Mouse (Mus musculus) layer of hippocampus, adult 2 months (tissue): ENCODE measurements around the gene Cabp4. TPM values are rescaled to one million over a fixed set of nuclear protein-coding genes. Genes with fewer than 3 reads are reported as not detected.

ENCODE experiments used
- DNase-seq, 2 experiments: peaks; one replicate each; pipeline ENCODE4 v3.0.0; 2022; ENCODE audit warnings: low spot score in 2 of 2
- H3K27ac ChIP-seq: fragments of 200-600 bp; 2 replicates; pipeline ENCODE4 v1.8.1; 2022
- H3K4me3 ChIP-seq: fragments of 200-600 bp; 2 replicates; pipeline ENCODE4 v1.8.1; 2022; ENCODE audit warnings: mild to moderate bottlenecking
- CTCF ChIP-seq: fragments of 200-600 bp; conservative IDR thresholded peaks from 2 replicates; pipeline ENCODE4 v1.8.1; 2022; ENCODE audit warnings: antibody characterized with exemption, mild to moderate bottlenecking, moderate library complexity
- total RNA-seq, 2 experiments: library from RNA; stranded (reverse); gene quantifications; 2 replicates each; pipeline ENCODE4 v1.2.3; 2021

Cabp4 gene
- total RNA-seq, 2 experiments from 2014 or later: 0.17 TPM; not detected in 1

DNA sequence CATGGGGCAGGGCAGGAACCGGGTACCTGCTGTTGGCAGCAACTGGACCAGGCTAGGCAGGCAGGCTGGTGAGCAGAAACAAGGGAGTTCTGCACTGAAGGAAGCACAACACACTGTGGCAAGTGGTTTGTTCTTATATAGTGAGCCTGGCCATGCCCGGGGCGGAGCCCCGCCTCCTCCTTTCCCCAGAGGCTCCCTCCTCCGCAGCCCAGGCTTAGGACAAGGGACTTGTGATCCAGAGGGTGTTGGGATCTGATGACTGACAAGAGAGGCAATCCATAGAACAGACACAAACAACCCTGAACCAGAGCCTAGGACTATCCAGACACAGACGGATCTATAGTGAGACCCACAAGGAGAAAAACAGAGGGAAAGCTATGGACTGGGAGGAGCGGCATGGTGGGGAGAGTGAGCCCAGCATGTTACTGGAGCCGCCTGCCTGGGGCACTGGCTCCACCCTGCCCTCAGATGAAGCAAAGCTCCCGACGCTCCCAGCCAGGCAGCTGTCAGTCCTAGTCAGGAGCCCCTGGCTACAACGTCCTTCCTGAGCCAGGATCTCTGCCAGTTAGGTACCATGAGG is 31.6 kb upstream of the Cabp4 start, which contains the start of gene Carns1:
Gene Carns1, minus strand, starts transcription at position 112 of the 580 bp plus-strand sequence.
- TF ChIP-seq CTCF: no peak
- DNase-seq: no peak
- peak within 1 kb of the TSS; percentile 7; the same call in 1 of the 2 replicates for H3K4me3 ChIP-seq

DNA sequence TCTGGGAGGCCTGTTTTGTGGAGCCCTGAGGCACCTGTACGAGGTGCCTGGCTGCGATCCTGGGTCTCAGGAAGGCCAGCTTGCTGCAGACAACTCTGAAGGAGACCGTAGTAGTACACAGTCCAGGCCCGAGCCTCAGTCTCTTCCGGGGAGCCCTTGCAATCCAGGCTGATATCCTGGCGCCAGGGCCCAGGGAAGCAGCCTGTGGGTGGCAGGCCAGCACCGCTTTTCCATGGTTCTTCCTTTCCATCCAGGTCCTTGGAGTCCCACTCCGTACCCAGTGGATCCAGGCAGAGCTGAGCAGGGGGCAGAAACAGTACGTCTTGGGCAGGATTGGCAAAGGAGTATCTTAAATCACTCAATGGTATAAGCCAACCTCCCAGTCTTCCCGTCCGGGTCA is 29.1 kb upstream of the Cabp4 start:
- no peak overlapping the region for H3K27ac ChIP-seq

More for the DNA sequence above, 31.6 kb upstream of the Cabp4 start, which contains the start of gene Carns1:
- peak within 1 kb of the TSS; percentile 77 for H3K27ac ChIP-seq

GRCm38 (mm10) chr19:4171393-4172290 is 27.8 kb upstream of the Cabp4 start:
- no peak overlapping the region for H3K4me3 ChIP-seq
- H3K27ac ChIP-seq: peak overlapping the region; percentile 43; the same call in 1 of the 2 replicates
- no peak for TF ChIP-seq CTCF
- no peak for DNase-seq

More for the DNA sequence above, 29.1 kb upstream of the Cabp4 start:
- DNase-seq: no peak
- no peak overlapping the region for H3K4me3 ChIP-seq
- TF ChIP-seq CTCF: peak; percentile 30

GRCm38 (mm10) chr19:4170723-4171392 is 27.0 kb upstream of the Cabp4 start:
- no peak overlapping the region; the same call in 1 of the 2 replicates for H3K27ac ChIP-seq
- no peak for TF ChIP-seq CTCF
- no peak for DNase-seq

GRCm38 (mm10) chr19:4169810-4170209 is 26.0 kb upstream of the Cabp4 start:
- peak overlapping the region; percentile 98 for H3K27ac ChIP-seq
- DNase-seq: no peak
- H3K4me3 ChIP-seq: peak overlapping the region; percentile 58
- TF ChIP-seq CTCF: no peak; the same call in 1 of the 2 replicates

More at GRCm38 (mm10) chr19:4170723-4171392, 27.0 kb upstream of the Cabp4 start:
- no peak overlapping the region for H3K4me3 ChIP-seq

DNA sequence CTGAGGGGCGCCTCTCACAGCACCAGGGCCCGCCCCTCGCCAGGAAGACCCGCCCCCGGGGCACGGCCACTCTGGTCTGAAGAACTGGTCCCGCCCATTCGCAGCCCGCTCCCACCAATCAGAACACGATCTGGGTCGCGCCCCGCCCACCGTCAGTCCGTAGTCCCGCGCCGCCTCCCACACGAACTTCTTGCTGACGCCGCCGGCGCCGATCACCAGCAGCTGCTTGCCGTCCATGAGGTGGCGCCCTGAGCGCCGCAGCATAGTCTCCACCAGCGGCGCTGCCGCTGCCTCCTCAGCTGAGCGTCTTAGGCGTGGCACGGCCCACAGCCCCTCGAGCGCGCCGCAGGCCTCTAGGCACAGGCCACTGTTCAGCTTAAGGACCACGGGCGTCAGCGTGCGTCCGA is 25.5 kb upstream of the Cabp4 start:
- Histone ChIP-seq H3K4me3 (peak overlapping the region; percentile 58), H3K27ac (peak overlapping the region; percentile 98)
- peak; percentile 89 for TF ChIP-seq CTCF
- DNase-seq: peak; percentile 99 to 100

- no peak for DNase-seq
- no peak overlapping the region for H3K27ac ChIP-seq
- H3K4me3 ChIP-seq: no peak overlapping the region
- no peak for TF ChIP-seq CTCF
Measured at GRCm38 (mm10) chr19:4166678-4167476, 23.0 kb upstream of the Cabp4 start.

DNA sequence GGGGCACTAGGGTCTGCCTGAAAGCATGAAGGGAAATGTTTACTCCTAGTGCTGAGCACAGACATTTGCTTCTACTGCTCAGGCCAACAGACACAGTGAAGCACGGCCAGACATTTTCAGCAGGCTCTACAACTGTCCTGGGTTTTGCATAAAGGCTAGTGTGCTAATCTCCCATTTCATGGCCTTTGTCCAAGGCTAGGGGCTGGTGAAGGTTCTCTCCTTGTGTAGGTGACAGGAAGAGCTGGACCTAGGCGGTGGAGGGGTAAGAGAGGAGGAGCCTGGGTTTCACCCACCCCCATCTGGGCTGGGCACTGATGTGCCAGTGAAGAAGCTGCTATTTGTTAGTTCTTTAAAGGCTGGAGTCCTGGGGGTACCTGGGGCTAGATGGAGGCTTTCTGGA is 20.9 kb upstream of the Cabp4 start:
- Histone ChIP-seq H3K4me3 (no peak overlapping the region), H3K27ac (peak overlapping the region; percentile 51; the same call in 1 of the 2 replicates)
- DNase-seq: no peak
- no peak for TF ChIP-seq CTCF

DNA sequence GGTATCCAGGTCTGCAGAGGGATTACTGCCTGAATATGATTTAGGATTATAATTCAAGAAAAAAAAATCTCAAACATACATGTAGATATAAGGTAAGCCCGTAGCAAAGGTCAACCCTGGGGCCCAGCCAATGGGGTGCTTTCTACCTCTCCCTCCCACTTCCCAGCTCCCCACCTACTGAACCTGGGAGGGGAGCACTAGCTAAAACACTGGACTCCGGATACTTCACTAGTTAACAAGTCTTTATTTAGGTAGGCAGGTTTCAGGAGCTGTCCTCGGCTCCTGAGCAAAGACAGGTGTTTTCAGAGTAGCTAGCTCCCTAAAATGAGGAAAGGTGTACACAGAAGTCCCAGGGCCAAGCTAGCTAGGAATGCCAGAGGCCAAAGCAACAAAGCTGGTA is 20.3 kb upstream of the Cabp4 start:
- TF ChIP-seq CTCF: no peak
- Histone ChIP-seq H3K4me3 (no peak overlapping the region), H3K27ac (peak overlapping the region; percentile 88; the same call in 1 of the 2 replicates)
- DNase-seq: no peak

- no peak for TF ChIP-seq CTCF
Measured at GRCm38 (mm10) chr19:4163543-4163887, 19.7 kb upstream of the Cabp4 start.

GRCm38 (mm10) chr19:4162646-4163542 is 19.1 kb upstream of the Cabp4 start, which contains the start of gene Rps6kb2:
Rps6kb2 (minus strand) TSS chr19:4163354.
- peak; percentile 97 to 98 for DNase-seq
- TF ChIP-seq CTCF: no peak
- peak within 1 kb of the TSS; percentile 96 for H3K4me3 ChIP-seq
- peak within 1 kb of the TSS; percentile 88 for H3K27ac ChIP-seq

More at GRCm38 (mm10) chr19:4163543-4163887, 19.7 kb upstream of the Cabp4 start:
- Histone ChIP-seq H3K4me3 (peak overlapping the region; percentile 96), H3K27ac (peak overlapping the region; percentile 88)
- DNase-seq: no peak
